Mouse (Mus musculus) heart, embryonic 11.5 days (tissue): Measurements from ENCODE around the gene Epha5. TPM values are rescaled to one million over a fixed set of nuclear protein-coding genes. Genes with fewer than 3 reads are reported as not detected.

Source experiments
- ATAC-seq: fragments of 200-750 bp; cut with Nextera tagmentation; replicated peaks from 2 replicates; pipeline ENCODE4 v1.8.0; 2017; ENCODE audit warnings: moderate library complexity; ENCODE audit not compliant: insufficient number of reproducible peaks, low FRiP score, low TSS enrichment
- H3K27ac ChIP-seq: fragments of 300-500 bp; sonication (generic); 2 replicates; pipeline ENCODE4 v1.5.1; 2014; ENCODE audit warnings: mild to moderate bottlenecking, low read depth, low read length
- H3K27me3 ChIP-seq: fragments of 300-500 bp; sonication (generic); 2 replicates; pipeline ENCODE4 v1.6.1; 2014; ENCODE audit warnings: mild to moderate bottlenecking, low read length, mixed read lengths; ENCODE audit not compliant: control insufficient read depth, insufficient read depth
- H3K36me3 ChIP-seq: fragments of 300-500 bp; sonication (generic); 2 replicates; pipeline ENCODE4 v1.6.1; 2014; ENCODE audit warnings: mild to moderate bottlenecking, low read length, moderate library complexity, mixed read lengths; ENCODE audit not compliant: control insufficient read depth, insufficient read depth
- H3K4me1 ChIP-seq: fragments of 300-500 bp; sonication (generic); 2 replicates; pipeline ENCODE4 v1.6.1; 2014; ENCODE audit warnings: low read length; ENCODE audit not compliant: control insufficient read depth, insufficient read depth
- H3K4me2 ChIP-seq: fragments of 300-500 bp; sonication (generic); 2 replicates; pipeline ENCODE4 v1.6.1; 2014; ENCODE audit warnings: mild to moderate bottlenecking, moderate library complexity
- H3K4me3 ChIP-seq: fragments of 300-500 bp; sonication (generic); 2 replicates; pipeline ENCODE4 v1.5.1; 2014; ENCODE audit warnings: low read depth, low read length
- H3K9ac ChIP-seq: fragments of 300-500 bp; sonication (generic); 2 replicates; pipeline ENCODE4 v1.6.1; 2014; ENCODE audit warnings: mild to moderate bottlenecking, low read depth, low read length, moderate library complexity
- H3K9me3 ChIP-seq: fragments of 300-500 bp; sonication (generic); replicated peaks from 2 replicates; pipeline ENCODE4 v1.6.1; 2016; ENCODE audit warnings: low read length; ENCODE audit not compliant: control insufficient read depth
- WGBS: fragments of 180-500 bp; shearing (Covaris S2); extraction: QIAGEN DNeasy Blood & Tissue Kit; methylation state at CpG from one replicate; pipeline ENCODE4 v1.1.7; 2014; ENCODE audit not compliant: insufficient replicate concordance; 5-methylcytosine and 5-hydroxymethylcytosine counted together
- polyA plus RNA-seq: library from polyadenylated mRNA; unstranded; fragments of >200 nt; fragmentation: Nextera tagmentation; extraction: Ambion mirVana; gene quantifications from 2 replicates; pipeline ENCODE4 v1.2.1, GENCODE M21; 2014

Epha5 gene
- polyA plus RNA-seq, 1 experiment from 2014 or later = 0.67 TPM

- H3K27me3 ChIP-seq = no peaks in the 10 kb centered on the region
- H3K9me3 ChIP-seq = no peaks in the 10 kb centered on the region
- WGBS = 31% methylated on average over 2 of the region's 2 CpGs
- H3K27ac ChIP-seq = no peak overlapping the region
- no peaks in the 10 kb centered on the region for H3K36me3 ChIP-seq
- no peak for ATAC-seq
- H3K4me1 ChIP-seq = no peaks in the 10 kb centered on the region
- no peak overlapping the region for H3K4me3 ChIP-seq
- H3K4me2 ChIP-seq = no peak overlapping the region
- no peak overlapping the region for H3K9ac ChIP-seq
Observed at GRCm38 (mm10) chr5:84408370-84408769, 8.8 kb downstream of the Epha5 start.

GRCm38 (mm10) chr5:84397085-84397484, 20.1 kb downstream of the Epha5 start:
- H3K4me1 ChIP-seq = no peaks in the 10 kb centered on the region
- H3K27me3 ChIP-seq = no peaks in the 10 kb centered on the region
- H3K27ac ChIP-seq = no peak overlapping the region
- no peak overlapping the region for H3K4me3 ChIP-seq
- H3K36me3 ChIP-seq = no peaks in the 10 kb centered on the region
- 73% methylated on average over 1 of the region's 1 CpGs for WGBS
- no peaks in the 10 kb centered on the region for H3K9me3 ChIP-seq
- H3K4me2 ChIP-seq = no peak overlapping the region
- H3K9ac ChIP-seq = no peak overlapping the region
- no peak for ATAC-seq

- no peaks in the 10 kb centered on the region for H3K4me1 ChIP-seq
- no peak overlapping the region for H3K4me3 ChIP-seq
- no peak overlapping the region for H3K9ac ChIP-seq
- H3K36me3 ChIP-seq = no peaks in the 10 kb centered on the region
- 52% methylated on average over 5 of the region's 5 CpGs for WGBS
- no peaks in the 10 kb centered on the region for H3K27me3 ChIP-seq
- H3K27ac ChIP-seq = no peak overlapping the region
- ATAC-seq = no peak
- no peak overlapping the region for H3K4me2 ChIP-seq
- no peaks in the 10 kb centered on the region for H3K9me3 ChIP-seq
Observed at GRCm38 (mm10) chr5:84365334-84365733, 51.8 kb downstream of the Epha5 start.

- no peak overlapping the region for H3K4me3 ChIP-seq
- no peaks in the 10 kb centered on the region for H3K4me1 ChIP-seq
- WGBS = 86% methylated on average over 3 of the region's 3 CpGs
Observed at GRCm38 (mm10) chr5:84359430-84359829, 57.8 kb downstream of the Epha5 start.

GRCm38 (mm10) chr5:84353069-84353468, 64.1 kb downstream of the Epha5 start:
- Histone ChIP-seq H3K4me1 (no peaks in the 10 kb centered on the region), H3K9ac (no peak overlapping the region), H3K4me3 (no peak overlapping the region), H3K4me2 (no peak overlapping the region), H3K9me3 (no peaks in the 10 kb centered on the region), H3K36me3 (no peaks in the 10 kb centered on the region), H3K27ac (no peak overlapping the region), H3K27me3 (no peaks in the 10 kb centered on the region)
- 80% methylated on average over 5 of the region's 5 CpGs for WGBS
- ATAC-seq = no peak

More at GRCm38 (mm10) chr5:84359430-84359829, 57.8 kb downstream of the Epha5 start:
- no peak overlapping the region for H3K27ac ChIP-seq
- no peak for ATAC-seq
- H3K36me3 ChIP-seq = no peaks in the 10 kb centered on the region
- H3K9ac ChIP-seq = no peak overlapping the region
- H3K27me3 ChIP-seq = no peaks in the 10 kb centered on the region
- H3K9me3 ChIP-seq = no peaks in the 10 kb centered on the region
- H3K4me2 ChIP-seq = no peak overlapping the region

DNA sequence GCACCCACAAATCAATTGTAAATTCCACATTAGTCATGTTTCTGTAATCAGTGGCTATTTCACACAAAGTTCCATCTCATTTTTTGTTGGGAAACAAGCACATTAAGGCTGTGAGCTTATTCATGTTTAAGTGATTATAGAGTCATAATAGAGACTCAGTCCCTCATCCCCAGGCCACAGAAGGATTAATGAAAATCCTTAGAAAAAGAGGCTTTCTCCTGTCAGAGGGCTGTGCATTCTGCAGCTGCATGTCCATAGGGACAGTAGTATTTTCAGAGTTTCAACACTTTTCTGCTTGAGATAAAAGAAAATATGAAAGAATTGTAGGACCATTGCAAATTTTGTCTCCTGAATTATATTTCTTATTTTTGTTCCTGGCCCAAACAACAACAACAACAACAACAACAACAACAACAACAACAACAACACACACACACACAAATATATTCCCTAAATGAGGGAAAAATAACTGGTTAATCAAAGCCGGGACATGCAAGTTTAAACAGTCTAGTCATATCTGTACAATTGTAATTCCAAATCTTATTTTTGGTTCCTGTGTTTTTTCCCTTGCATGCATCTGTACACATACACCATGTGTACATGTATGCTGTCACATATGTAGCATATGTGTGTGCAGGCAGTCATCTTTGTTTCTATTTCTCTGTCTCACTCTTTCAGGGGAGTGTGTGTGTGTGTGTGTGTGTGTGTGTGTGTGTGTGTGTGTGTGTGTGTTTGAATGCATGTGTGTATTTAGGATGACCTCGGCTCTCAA, 70.3 kb downstream of the Epha5 start:
- H3K9ac ChIP-seq = no peak overlapping the region
- no peaks in the 10 kb centered on the region for H3K4me1 ChIP-seq
- H3K27ac ChIP-seq = no peak overlapping the region
- H3K9me3 ChIP-seq = no peaks in the 10 kb centered on the region
- H3K36me3 ChIP-seq = no peaks in the 10 kb centered on the region
- H3K4me2 ChIP-seq = no peak overlapping the region
- H3K4me3 ChIP-seq = no peak overlapping the region
- 80% methylated on average over 2 of the region's 2 CpGs for WGBS
- no peaks in the 10 kb centered on the region for H3K27me3 ChIP-seq
- ATAC-seq = no peak

DNA sequence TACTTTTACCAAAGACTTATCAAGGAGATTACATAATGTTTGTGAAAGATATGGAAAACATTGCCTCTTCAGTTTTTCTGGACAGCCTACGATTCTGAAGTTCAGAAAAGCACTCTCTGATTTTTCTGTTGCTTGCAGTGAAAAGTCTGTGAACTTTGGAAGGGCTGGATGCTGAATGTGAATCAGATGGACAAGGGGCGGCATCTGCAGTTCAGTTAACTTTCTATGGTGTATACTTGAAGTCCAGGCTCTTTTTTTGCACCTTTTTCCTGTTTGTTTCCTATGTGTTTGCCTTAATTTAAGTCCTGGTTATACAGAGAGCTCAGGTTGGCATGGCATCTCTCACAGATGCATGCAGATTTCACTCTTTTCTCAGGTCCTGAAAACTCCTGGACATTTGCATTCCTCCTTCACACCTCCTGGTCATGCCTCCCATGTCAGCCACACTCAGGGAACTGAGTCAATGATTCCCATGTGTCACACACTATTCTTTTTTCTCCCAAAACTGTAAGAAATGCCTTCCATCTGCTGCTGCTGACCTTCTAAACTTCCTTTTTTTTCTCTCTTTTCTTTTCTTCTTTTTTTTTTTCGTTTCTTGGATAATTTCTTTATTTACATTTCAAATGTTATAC, 81.2 kb downstream of the Epha5 start:
- ATAC-seq = no peak

DNA sequence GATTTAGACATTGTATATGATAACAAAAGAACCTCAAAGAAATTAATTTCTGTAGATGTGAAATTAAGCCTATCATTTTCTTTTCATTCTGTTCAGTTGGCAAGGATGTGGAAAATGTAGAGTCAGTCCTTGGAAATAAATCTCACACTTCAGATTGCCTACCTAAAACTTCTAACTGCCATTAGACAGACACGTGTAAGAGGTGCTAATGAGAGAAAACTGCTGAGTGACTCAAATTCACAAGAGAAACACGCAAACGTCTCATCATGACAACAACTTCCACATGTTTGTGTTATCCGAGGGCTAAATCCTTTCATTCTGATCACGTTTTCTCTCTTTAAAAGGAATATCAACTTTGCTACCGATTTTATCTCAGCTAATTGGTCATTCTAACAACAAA, 82.7 kb downstream of the Epha5 start:
- Histone ChIP-seq H3K4me2 (no peak overlapping the region), H3K4me3 (no peak overlapping the region), H3K27ac (no peak overlapping the region), H3K9me3 (no peaks in the 10 kb centered on the region), H3K36me3 (no peaks in the 10 kb centered on the region), H3K4me1 (no peaks in the 10 kb centered on the region), H3K9ac (no peak overlapping the region), H3K27me3 (no peaks in the 10 kb centered on the region)
- WGBS = 75% methylated on average over 6 of the region's 6 CpGs
- ATAC-seq = no peak

More for the DNA sequence above, 81.2 kb downstream of the Epha5 start:
- Histone ChIP-seq H3K4me3 (no peak overlapping the region), H3K4me1 (no peaks in the 10 kb centered on the region), H3K4me2 (no peak overlapping the region), H3K9me3 (no peaks in the 10 kb centered on the region), H3K36me3 (no peaks in the 10 kb centered on the region), H3K27ac (no peak overlapping the region), H3K9ac (no peak overlapping the region), H3K27me3 (no peaks in the 10 kb centered on the region)
- 54% methylated on average over 3 of the region's 3 CpGs for WGBS

DNA sequence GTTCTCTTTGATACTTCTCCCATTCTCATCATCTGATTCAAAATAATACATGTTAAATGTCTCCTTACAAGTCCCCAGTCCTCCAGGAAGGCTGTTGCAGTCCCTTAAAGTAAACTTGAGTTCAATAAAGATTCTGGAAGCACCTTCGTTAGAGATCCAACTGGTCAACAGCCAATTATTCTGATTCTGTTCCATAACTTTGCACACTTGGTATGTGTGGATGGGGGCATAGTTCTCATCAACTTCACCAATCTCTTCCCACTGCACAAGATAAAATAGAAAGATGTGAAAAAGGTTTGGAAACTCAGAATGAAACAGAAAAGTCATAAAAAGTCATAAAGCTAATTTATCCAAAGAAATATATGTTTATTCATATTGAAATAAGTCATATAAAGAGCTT, 85.6 kb downstream of the Epha5 start:
- 72% methylated on average over 1 of the region's 1 CpGs for WGBS
- Histone ChIP-seq H3K27ac (no peak overlapping the region), H3K9ac (no peak overlapping the region), H3K4me1 (no peaks in the 10 kb centered on the region), H3K4me3 (no peak overlapping the region), H3K9me3 (no peaks in the 10 kb centered on the region), H3K36me3 (no peaks in the 10 kb centered on the region), H3K4me2 (no peak overlapping the region), H3K27me3 (no peaks in the 10 kb centered on the region)
- ATAC-seq = no peak
